Mouse (Mus musculus) kidney, adult 18-20 months (tissue): ENCODE results near the gene Napepld.
"Not testable (repeated sequence)": the region's sequence is repeated elsewhere in the genome, so short reads cannot be mapped to it uniquely, and the experiment has no call there.

ENCODE experiments used
- DNase-seq: peaks from one replicate; pipeline ENCODE4 v3.0.0; 2021

Napepld gene

GRCm38 (mm10) chr5:21703708-21704107 is 2.5 kb upstream of the Napepld start:
- no peak for DNase-seq

- no peak for DNase-seq
Measured at GRCm38 (mm10) chr5:21702873-21703475, 1.8 kb upstream of the Napepld start.

GRCm38 (mm10) chr5:21702009-21702364 is 791 bp upstream of the Napepld start:
- no peak for DNase-seq

- DNase-seq: no peak
Measured at GRCm38 (mm10) chr5:21700934-21701333, 262 bp downstream of the Napepld start.

GRCm38 (mm10) chr5:21700272-21700821 is 849 bp downstream of the Napepld start:
- no peak for DNase-seq

GRCm38 (mm10) chr5:21699555-21699954 is 1.6 kb downstream of the Napepld start:
- DNase-seq: not testable (repeated sequence)

GRCm38 (mm10) chr5:21694854-21695490 is 6.2 kb downstream of the Napepld start:
- DNase-seq: no peak

GRCm38 (mm10) chr5:21693372-21693870 is 7.8 kb downstream of the Napepld start:
- DNase-seq: no peak

- no peak for DNase-seq
Measured at GRCm38 (mm10) chr5:21692230-21692629, 9.0 kb downstream of the Napepld start.

- DNase-seq: no peak
Measured at GRCm38 (mm10) chr5:21687042-21687441, 14.2 kb downstream of the Napepld start.

- no peak for DNase-seq
Measured at GRCm38 (mm10) chr5:21685001-21685400, 16.2 kb downstream of the Napepld start.

GRCm38 (mm10) chr5:21683811-21684210 is 17.4 kb downstream of the Napepld start:
- DNase-seq: no peak

- DNase-seq: no peak
Measured at GRCm38 (mm10) chr5:21680940-21681339, 20.3 kb downstream of the Napepld start.

GRCm38 (mm10) chr5:21680029-21680428 is 21.2 kb downstream of the Napepld start:
- no peak for DNase-seq

- DNase-seq: no peak
Measured at GRCm38 (mm10) chr5:21678363-21678762, 22.8 kb downstream of the Napepld start.

GRCm38 (mm10) chr5:21677939-21678338 is 23.3 kb downstream of the Napepld start:
- DNase-seq: no peak

- DNase-seq: no peak
Measured at GRCm38 (mm10) chr5:21675494-21675893, 25.7 kb downstream of the Napepld start.

GRCm38 (mm10) chr5:21675019-21675418 is 26.2 kb downstream of the Napepld start:
- no peak for DNase-seq

- DNase-seq: no peak
Measured at GRCm38 (mm10) chr5:21673742-21674141, 27.5 kb downstream of the Napepld start.

- no peak for DNase-seq
Measured at GRCm38 (mm10) chr5:21672812-21673635, 28.2 kb downstream of the Napepld start.

- DNase-seq: no peak
Measured at GRCm38 (mm10) chr5:21669307-21669706, 31.9 kb downstream of the Napepld start.

GRCm38 (mm10) chr5:21667191-21668137 is 33.7 kb downstream of the Napepld start:
- DNase-seq: no peak
